Mouse (Mus musculus) heart, postnatal 36 days (tissue): Measurements from ENCODE around the gene Sike1. TPM values are rescaled to one million over a fixed set of nuclear protein-coding genes. Genes with fewer than 3 reads are reported as not detected.

Source experiments
- DNase-seq, 2 experiments: peaks; one replicate each; pipeline ENCODE4 v3.0.0; 2021 to 2022
- intact Hi-C: fragments of 180-260 bp; cut with DNase I; formaldehyde crosslinking; loops from one replicate; pipeline ENCODE4 v1.15.1; 2025
- total RNA-seq, 2 experiments: library from RNA; stranded (reverse); gene quantifications; 2 replicates each; pipeline ENCODE4 v1.2.3; 2021

Gene Sike1
- total RNA-seq, 2 experiments from 2014 or later: 70.2 to 71.1 TPM

GRCm38 (mm10) chr3:103020943-103021638 lies 25.6 kb downstream of the Sike1 start:
- peak; percentile 83 to 90 for DNase-seq

GRCm38 (mm10) chr3:103026174-103026573 lies 30.7 kb downstream of the Sike1 start:
- DNase-seq: no peak
- intact Hi-C loops: no loop called here

More at GRCm38 (mm10) chr3:103020943-103021638, 25.6 kb downstream of the Sike1 start:
- intact Hi-C loops: loop anchor here (1.0 to 5.0 kb wide), 2 partner anchors 24 to 36 kb away; partner anchors contain the start of gene Nras

- DNase-seq: no peak
- intact Hi-C loops: no loop called here
Observed at GRCm38 (mm10) chr3:103040285-103040684, 44.8 kb downstream of the Sike1 start.

- DNase-seq: no peak
- intact Hi-C loops: no loop called here
Observed at GRCm38 (mm10) chr3:103040861-103041379, 45.4 kb downstream of the Sike1 start.

- intact Hi-C loops: loop anchor here (5.0 kb wide), 2 partner anchors 34 to 96 kb away; partner anchors contain the start of gene Csde1
Observed at GRCm38 (mm10) chr3:103056016-103056595, 60.6 kb downstream of the Sike1 start.

GRCm38 (mm10) chr3:103057752-103058151 lies 62.2 kb downstream of the Sike1 start:
- intact Hi-C loops: loop anchor here (1.0 to 5.0 kb wide), 4 partner anchors 35 to 112 kb away; partner anchors contain the start of genes Csde1 and Sike1

More at GRCm38 (mm10) chr3:103056016-103056595, 60.6 kb downstream of the Sike1 start:
- no peak for DNase-seq

More at GRCm38 (mm10) chr3:103057752-103058151, 62.2 kb downstream of the Sike1 start:
- DNase-seq: peak in 1 of 2 experiments; percentile 22

Other genes starting within 250 kb of the Sike1 start
- gene Tshb, start 213.0 kb upstream of the Sike1 start, total RNA-seq: not detected
- not detected for gene Sycp1, start 59.6 kb upstream of the Sike1 start, total RNA-seq
- gene Nr1h5, start 31.6 kb upstream of the Sike1 start, total RNA-seq: not detected
- 100 to 1,000 TPM; 547 to 556 TPM for gene Csde1, start 24.7 kb downstream of the Sike1 start, total RNA-seq
- 10 to 100 TPM; 49.1 to 51.7 TPM for gene Nras, start 62.6 kb downstream of the Sike1 start, total RNA-seq
- gene Ampd1, start 78.3 kb downstream of the Sike1 start, total RNA-seq: not detected
- gene Dennd2c, start 106.9 kb downstream of the Sike1 start, total RNA-seq: 1 to 10 TPM; 1.9 to 2.2 TPM
- 10 to 100 TPM; 50.4 to 54.6 TPM for gene Bcas2, start 175.9 kb downstream of the Sike1 start, total RNA-seq